Mouse (Mus musculus): Measurements from ENCODE around the gene Insyn1.

Insyn1 gene

GRCm38 (mm10) chr9:58535447-58536134 is 47.2 kb downstream of the Insyn1 start:
- DNase-seq = peak; percentile 61 to 72

- no peak for DNase-seq
Measured at GRCm38 (mm10) chr9:58537774-58538173, 49.4 kb downstream of the Insyn1 start.

- peak; percentile 69 to 77 for DNase-seq
Measured at GRCm38 (mm10) chr9:58539886-58540285, 51.5 kb downstream of the Insyn1 start.

GRCm38 (mm10) chr9:58541895-58542338 is 53.5 kb downstream of the Insyn1 start:
- DNase-seq = peak; percentile 57 to 78

GRCm38 (mm10) chr9:58544879-58545324 is 56.5 kb downstream of the Insyn1 start:
- DNase-seq = peak; percentile 50 to 55

GRCm38 (mm10) chr9:58545428-58545827 is 57.0 kb downstream of the Insyn1 start:
- peak in 1 of 2 experiments; percentile 42 for DNase-seq

GRCm38 (mm10) chr9:58546630-58547360 is 58.4 kb downstream of the Insyn1 start:
- DNase-seq = peak; percentile 67 to 76

GRCm38 (mm10) chr9:58548897-58549296 is 60.5 kb downstream of the Insyn1 start:
- no peak for DNase-seq
